Mouse (Mus musculus): Measurements from ENCODE around the gene Spint1. TPM values are rescaled to one million over a fixed set of nuclear protein-coding genes. Genes with fewer than 3 reads are reported as not detected.
A peak's percentile ranks its signal among the peaks of the same experiment; 100 is the strongest.

Spint1 gene
- polyA plus RNA-seq, 1 experiment from 2014 or later: 81.9 TPM

DNA sequence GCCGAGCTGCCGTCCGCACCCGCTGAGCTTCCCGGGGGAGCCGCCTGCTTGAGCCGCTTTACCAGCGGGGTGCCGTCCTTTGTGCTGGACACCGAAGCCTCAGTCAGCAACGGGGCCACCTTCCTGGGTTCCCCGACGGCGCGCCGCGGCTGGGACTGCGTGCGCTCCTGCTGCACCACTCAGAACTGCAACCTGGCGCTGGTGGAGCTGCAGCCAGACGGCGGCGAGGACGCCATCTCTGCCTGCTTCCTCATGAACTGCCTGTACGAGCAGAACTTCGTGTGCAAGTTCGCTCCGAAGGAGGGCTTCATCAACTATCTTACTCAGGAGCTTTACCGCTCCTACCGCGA, 684 bp downstream of the Spint1 start:
- Histone ChIP-seq H3K27me3 (replicated peaks; ENCODE audit: control insufficient read depth, insufficient read depth, low read length) (peaks cover 48% of the 10 kb centered on the region), H3K36me3 (ENCODE audit: control insufficient read depth, insufficient read depth, low read length) (no peaks in the 10 kb centered on the region), H3K27ac (ENCODE audit: low read depth) (peak overlapping the region; percentile 78; the same call in 1 of the 2 replicates), H3K4me2 (ENCODE audit: low read length) (peak overlapping the region; percentile 74), H3K9me3 (ENCODE audit: control insufficient read depth, low read length) (no peaks in the 10 kb centered on the region), H3K4me1 (replicated peaks; ENCODE audit: control insufficient read depth, insufficient read depth, low read length) (0 out of 2 replicates have a peak, but pooled peaks cover 3% of the 10 kb centered on the region), H3K4me3 (ENCODE audit: low read depth, low read length) (peak overlapping the region; percentile 45), H3K9ac (ENCODE audit: low read length) (peak overlapping the region; percentile 46)
- 2% methylated on average over 31 of the region's 31 CpGs for WGBS
- ATAC-seq (replicated peaks; ENCODE audit: low FRiP score, low TSS enrichment, low read depth): no peak; the same call in 1 of the 2 replicates
- DNase-seq (ENCODE audit: low spot score): peak; percentile 75

DNA sequence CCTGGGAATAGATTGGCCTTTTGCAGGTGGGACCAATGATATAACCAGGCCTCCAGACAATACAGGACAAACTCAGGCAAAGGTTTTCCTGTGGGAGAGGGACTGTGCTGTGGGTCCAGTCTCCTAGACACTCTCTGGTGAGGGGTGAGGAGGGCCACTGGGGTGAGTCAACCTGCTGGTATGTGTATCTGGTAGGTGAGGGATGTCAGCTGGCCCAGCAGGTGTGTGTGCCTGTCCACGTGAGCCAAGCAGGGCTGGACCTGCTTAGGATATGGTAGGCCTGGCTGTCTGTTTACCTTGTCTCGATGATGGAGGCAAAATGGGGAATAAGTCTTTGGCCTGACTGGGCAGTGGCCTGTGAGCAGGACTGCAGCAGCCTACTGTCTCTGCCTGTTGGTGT, 1.5 kb downstream of the Spint1 start:
- Histone ChIP-seq H3K9ac (ENCODE audit: low read length) (peak overlapping the region; percentile 46), H3K9me3 (ENCODE audit: control insufficient read depth, low read length) (no peaks in the 10 kb centered on the region), H3K36me3 (ENCODE audit: control insufficient read depth, insufficient read depth, low read length) (no peaks in the 10 kb centered on the region), H3K4me1 (replicated peaks; ENCODE audit: control insufficient read depth, insufficient read depth, low read length) (0 out of 2 replicates have a peak, but pooled peaks cover 3% of the 10 kb centered on the region), H3K4me3 (ENCODE audit: low read depth, low read length) (peak overlapping the region; percentile 45), H3K4me2 (ENCODE audit: low read length) (peak overlapping the region; percentile 74), H3K27ac (ENCODE audit: low read depth) (no peak overlapping the region; the same call in 1 of the 2 replicates), H3K27me3 (replicated peaks; ENCODE audit: control insufficient read depth, insufficient read depth, low read length) (peaks cover 48% of the 10 kb centered on the region)
- WGBS: 40% methylated on average over 2 of the region's 2 CpGs
- ATAC-seq (replicated peaks; ENCODE audit: low FRiP score, low TSS enrichment, low read depth) (peak; percentile 36), DNase-seq (ENCODE audit: low spot score) (no peak)

DNA sequence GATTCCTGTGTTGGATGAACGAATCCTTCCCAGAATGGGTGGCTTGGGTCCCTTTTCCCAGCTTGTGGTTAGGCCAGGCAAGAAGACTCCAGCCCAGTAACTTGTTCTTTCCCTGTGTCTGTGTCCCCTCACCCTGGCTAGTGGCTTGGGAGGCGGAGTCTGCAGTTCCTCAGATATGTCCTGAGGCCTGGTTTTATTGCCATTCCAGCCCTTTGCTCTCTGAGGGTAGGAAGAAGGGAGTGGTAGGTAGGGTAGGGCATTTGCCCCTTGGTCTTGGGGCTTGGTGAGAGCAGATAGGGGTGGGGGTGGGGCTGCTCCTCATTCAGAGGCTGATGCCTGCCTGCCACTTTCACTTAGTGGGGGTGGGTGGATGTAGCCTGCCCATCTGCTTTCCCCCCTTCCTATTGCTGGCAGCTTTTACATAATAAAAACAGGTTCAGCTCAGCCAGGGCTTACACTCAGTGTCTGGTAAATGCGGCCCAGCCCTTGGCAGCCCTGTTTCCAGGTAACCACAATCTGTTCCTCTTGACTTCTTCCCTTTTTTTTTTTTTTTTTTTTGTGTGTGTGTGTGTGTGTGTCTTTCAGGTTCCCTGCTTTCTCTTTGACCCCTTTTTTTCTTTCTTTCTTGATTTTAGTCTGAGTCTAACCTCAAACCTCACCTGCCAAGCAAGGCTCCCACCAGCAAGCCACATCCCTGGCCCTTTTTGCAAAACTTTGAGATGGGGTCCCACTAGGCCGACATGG, 3.1 kb downstream of the Spint1 start:
- DNase-seq (ENCODE audit: low spot score) (peak; percentile 64), ATAC-seq (replicated peaks; ENCODE audit: low FRiP score, low TSS enrichment, low read depth) (peak; percentile 50)
- 47% methylated on average over 4 of the region's 4 CpGs for WGBS
- Histone ChIP-seq H3K9ac (ENCODE audit: low read length) (no peak overlapping the region), H3K4me1 (replicated peaks; ENCODE audit: control insufficient read depth, insufficient read depth, low read length) (0 out of 2 replicates have a peak, but pooled peaks cover 3% of the 10 kb centered on the region), H3K4me3 (ENCODE audit: low read depth, low read length) (no peak overlapping the region), H3K4me2 (ENCODE audit: low read length) (peak overlapping the region; percentile 74), H3K9me3 (ENCODE audit: control insufficient read depth, low read length) (no peaks in the 10 kb centered on the region), H3K36me3 (ENCODE audit: control insufficient read depth, insufficient read depth, low read length) (no peaks in the 10 kb centered on the region), H3K27ac (ENCODE audit: low read depth) (0 out of 2 replicates have a peak overlapping the region, but pooled peaks have one; percentile 34), H3K27me3 (replicated peaks; ENCODE audit: control insufficient read depth, insufficient read depth, low read length) (peaks cover 37% of the 10 kb centered on the region)

DNA sequence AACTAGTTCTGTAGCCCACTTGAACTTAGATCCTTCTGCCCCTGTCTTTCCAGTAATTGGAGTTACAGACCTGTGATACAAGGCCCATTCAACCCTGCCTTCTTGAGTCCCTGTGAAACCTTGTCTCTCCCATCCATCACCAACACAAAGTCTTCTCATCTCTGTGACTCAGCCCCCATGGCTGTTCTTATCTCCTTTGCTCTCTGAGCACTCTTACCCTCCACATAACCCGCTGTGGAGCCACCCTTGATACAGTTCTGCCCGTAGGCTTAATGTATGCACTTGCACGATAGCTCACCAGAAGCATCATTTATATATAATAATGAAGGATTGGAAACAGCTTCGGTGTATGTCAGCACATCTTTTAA, 3.6 kb downstream of the Spint1 start:
- Histone ChIP-seq H3K4me2 (ENCODE audit: low read length) (0 out of 2 replicates have a peak overlapping the region, but pooled peaks have one; percentile 4), H3K4me1 (replicated peaks; ENCODE audit: control insufficient read depth, insufficient read depth, low read length) (0 out of 2 replicates have a peak, but pooled peaks cover 3% of the 10 kb centered on the region), H3K9me3 (ENCODE audit: control insufficient read depth, low read length) (no peaks in the 10 kb centered on the region), H3K27me3 (replicated peaks; ENCODE audit: control insufficient read depth, insufficient read depth, low read length) (peaks cover 34% of the 10 kb centered on the region), H3K27ac (ENCODE audit: low read depth) (no peak overlapping the region), H3K9ac (ENCODE audit: low read length) (no peak overlapping the region), H3K36me3 (ENCODE audit: control insufficient read depth, insufficient read depth, low read length) (no peaks in the 10 kb centered on the region), H3K4me3 (ENCODE audit: low read depth, low read length) (no peak overlapping the region)
- ATAC-seq (replicated peaks; ENCODE audit: low FRiP score, low TSS enrichment, low read depth): no peak
- 87% methylated on average over 4 of the region's 4 CpGs for WGBS
- DNase-seq (ENCODE audit: low spot score): no peak

DNA sequence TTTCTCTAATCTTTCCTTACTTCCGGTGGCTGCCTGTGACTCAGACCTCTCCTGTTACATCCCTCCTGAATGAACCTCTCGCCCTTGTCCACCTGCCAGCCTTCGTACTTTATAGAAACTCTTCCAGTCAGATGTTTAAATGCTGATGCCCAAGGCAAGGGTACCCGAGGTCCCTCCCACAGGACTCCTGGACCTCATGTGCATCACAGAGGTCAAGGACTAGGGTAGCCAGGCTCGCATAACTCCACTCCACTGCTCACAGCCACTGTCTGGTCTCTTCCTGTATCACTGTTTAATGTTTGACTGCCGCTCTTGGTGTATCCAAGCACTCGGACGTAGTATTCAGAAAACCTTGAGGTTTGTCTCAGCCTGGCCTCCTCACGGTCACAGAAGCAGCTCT, 5.4 kb downstream of the Spint1 start:
- H3K4me2 ChIP-seq (ENCODE audit: low read length): no peak overlapping the region
- peaks cover 22% of the 10 kb centered on the region for H3K27me3 ChIP-seq (replicated peaks; ENCODE audit: control insufficient read depth, insufficient read depth, low read length)
- 0 out of 2 replicates have a peak, but pooled peaks cover 2% of the 10 kb centered on the region for H3K4me1 ChIP-seq (replicated peaks; ENCODE audit: control insufficient read depth, insufficient read depth, low read length)
- WGBS: 60% methylated on average over 9 of the region's 9 CpGs
- no peaks in the 10 kb centered on the region for H3K9me3 ChIP-seq (ENCODE audit: control insufficient read depth, low read length)
- DNase-seq (ENCODE audit: low spot score) (no peak), ATAC-seq (replicated peaks; ENCODE audit: low FRiP score, low TSS enrichment, low read depth) (no peak)
- H3K36me3 ChIP-seq (ENCODE audit: control insufficient read depth, insufficient read depth, low read length): no peaks in the 10 kb centered on the region
- H3K9ac ChIP-seq (ENCODE audit: low read length): no peak overlapping the region
- H3K27ac ChIP-seq (ENCODE audit: low read depth): no peak overlapping the region
- H3K4me3 ChIP-seq (ENCODE audit: low read depth, low read length): no peak overlapping the region

DNA sequence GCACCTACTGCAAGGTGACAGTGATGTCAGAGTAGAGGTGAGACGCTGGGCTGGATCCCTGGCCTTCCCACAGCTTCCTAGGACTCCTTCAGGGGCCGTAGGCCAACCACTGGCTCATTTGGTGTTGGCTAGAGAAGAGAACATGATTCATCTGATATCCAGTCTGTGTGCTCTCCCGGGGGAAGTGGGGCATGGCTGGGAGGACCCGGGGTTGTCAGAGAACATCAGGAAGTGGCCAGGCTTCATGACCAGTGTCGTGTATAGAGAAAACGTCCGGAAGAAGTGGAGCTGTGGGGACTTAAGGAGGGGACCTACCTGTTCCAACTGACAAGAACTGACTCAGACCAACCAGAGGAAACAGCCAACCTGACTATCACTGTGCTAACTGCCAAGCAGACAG, 8.1 kb downstream of the Spint1 start:
- H3K27ac ChIP-seq (ENCODE audit: low read depth): no peak overlapping the region
- WGBS: 81% methylated on average over 7 of the region's 7 CpGs
- H3K4me3 ChIP-seq (ENCODE audit: low read depth, low read length): no peak overlapping the region
- no peak for ATAC-seq (replicated peaks; ENCODE audit: low FRiP score, low TSS enrichment, low read depth)
- H3K9me3 ChIP-seq (ENCODE audit: control insufficient read depth, low read length): no peaks in the 10 kb centered on the region
- H3K36me3 ChIP-seq (ENCODE audit: control insufficient read depth, insufficient read depth, low read length): no peaks in the 10 kb centered on the region
- H3K9ac ChIP-seq (ENCODE audit: low read length): no peak overlapping the region
- H3K4me1 ChIP-seq (replicated peaks; ENCODE audit: control insufficient read depth, insufficient read depth, low read length): no peaks in the 10 kb centered on the region
- no peaks in the 10 kb centered on the region for H3K27me3 ChIP-seq (replicated peaks; ENCODE audit: control insufficient read depth, insufficient read depth, low read length)
- DNase-seq (ENCODE audit: low spot score): no peak
- H3K4me2 ChIP-seq (ENCODE audit: low read length): no peak overlapping the region

DNA sequence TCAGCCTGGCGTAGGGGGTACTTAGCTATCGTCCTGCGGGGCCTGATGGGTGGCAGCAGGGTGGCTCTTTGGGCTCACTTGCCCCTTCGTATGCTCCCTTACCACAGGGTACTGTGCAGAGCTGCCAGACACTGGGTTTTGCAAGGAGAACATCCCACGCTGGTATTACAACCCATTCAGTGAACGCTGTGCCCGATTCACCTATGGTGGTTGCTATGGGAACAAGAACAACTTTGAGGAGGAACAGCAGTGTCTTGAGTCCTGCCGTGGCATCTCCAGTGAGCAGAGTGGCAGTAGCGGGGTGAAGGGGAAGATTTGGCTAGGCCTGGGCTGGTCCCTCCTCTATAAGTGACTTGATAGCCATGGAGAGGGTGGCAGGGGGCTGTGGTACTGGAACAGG, 10.7 kb downstream of the Spint1 start:
- 86% methylated on average over 9 of the region's 9 CpGs for WGBS
- H3K9ac ChIP-seq (ENCODE audit: low read length): no peak overlapping the region
- ATAC-seq (replicated peaks; ENCODE audit: low FRiP score, low TSS enrichment, low read depth) (no peak), DNase-seq (ENCODE audit: low spot score) (no peak)
- H3K36me3 ChIP-seq (ENCODE audit: control insufficient read depth, insufficient read depth, low read length): no peaks in the 10 kb centered on the region
- H3K4me2 ChIP-seq (ENCODE audit: low read length): no peak overlapping the region
- no peaks in the 10 kb centered on the region for H3K9me3 ChIP-seq (ENCODE audit: control insufficient read depth, low read length)
- no peaks in the 10 kb centered on the region for H3K27me3 ChIP-seq (replicated peaks; ENCODE audit: control insufficient read depth, insufficient read depth, low read length)
- no peak overlapping the region for H3K27ac ChIP-seq (ENCODE audit: low read depth)
- H3K4me3 ChIP-seq (ENCODE audit: low read depth, low read length): no peak overlapping the region
- no peaks in the 10 kb centered on the region for H3K4me1 ChIP-seq (replicated peaks; ENCODE audit: control insufficient read depth, insufficient read depth, low read length)

DNA sequence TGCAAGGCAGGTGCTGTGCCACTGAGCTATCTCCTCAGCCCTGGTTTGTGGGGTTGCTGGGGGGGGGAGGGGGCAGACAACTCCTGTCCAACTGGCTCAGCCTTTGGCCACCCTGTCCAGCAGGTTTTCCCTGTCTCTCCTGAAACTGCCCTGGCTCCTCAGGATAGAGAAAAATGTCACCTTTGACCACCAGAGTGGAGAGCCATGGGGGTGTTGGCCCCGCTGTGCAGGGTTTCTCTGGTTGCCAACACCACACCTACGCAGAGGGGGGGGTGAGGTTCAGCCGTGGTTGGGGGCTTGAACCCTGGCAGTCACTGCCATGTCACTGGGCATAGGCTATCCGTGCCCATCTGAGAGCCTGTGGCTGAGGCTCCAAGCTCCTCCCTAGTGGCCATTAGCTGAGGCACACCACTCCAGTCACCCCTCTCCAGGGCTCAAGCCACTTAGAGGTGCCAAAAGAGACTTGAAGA, 12.5 kb downstream of the Spint1 start:
- DNase-seq (ENCODE audit: low spot score) (no peak), ATAC-seq (replicated peaks; ENCODE audit: low FRiP score, low TSS enrichment, low read depth) (peak; percentile 33; the same call in 1 of the 2 replicates)
- Histone ChIP-seq H3K4me2 (ENCODE audit: low read length) (no peak overlapping the region), H3K27me3 (replicated peaks; ENCODE audit: control insufficient read depth, insufficient read depth, low read length) (peaks cover 9% of the 10 kb centered on the region; the same call in 1 of the 2 replicates), H3K4me1 (replicated peaks; ENCODE audit: control insufficient read depth, insufficient read depth, low read length) (no peaks in the 10 kb centered on the region), H3K9me3 (ENCODE audit: control insufficient read depth, low read length) (no peaks in the 10 kb centered on the region), H3K36me3 (ENCODE audit: control insufficient read depth, insufficient read depth, low read length) (no peaks in the 10 kb centered on the region), H3K4me3 (ENCODE audit: low read depth, low read length) (no peak overlapping the region), H3K9ac (ENCODE audit: low read length) (no peak overlapping the region), H3K27ac (ENCODE audit: low read depth) (no peak overlapping the region)
- WGBS: 66% methylated on average over 4 of the region's 4 CpGs

DNA sequence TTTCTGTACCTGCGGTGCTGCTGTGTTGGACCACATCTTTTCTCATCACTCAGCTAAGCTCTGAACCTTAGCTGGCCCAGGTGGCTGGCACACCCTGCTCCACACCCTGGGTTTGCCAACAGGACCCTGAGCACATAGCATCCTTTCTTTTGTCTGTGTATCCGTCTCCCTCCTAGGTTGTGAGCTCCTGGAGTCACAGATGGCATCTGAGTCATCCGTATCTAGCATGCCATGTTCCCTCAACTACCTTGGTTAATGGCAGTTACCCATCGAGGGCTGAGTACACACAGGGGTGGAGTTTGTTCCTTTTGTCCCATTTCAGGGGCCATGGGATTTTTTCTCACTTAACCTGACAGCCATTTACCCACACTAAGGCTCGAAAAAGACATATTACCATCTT, 13.2 kb downstream of the Spint1 start:
- no peaks in the 10 kb centered on the region for H3K4me1 ChIP-seq (replicated peaks; ENCODE audit: control insufficient read depth, insufficient read depth, low read length)
- H3K4me3 ChIP-seq (ENCODE audit: low read depth, low read length): no peak overlapping the region
- no peaks in the 10 kb centered on the region for H3K9me3 ChIP-seq (ENCODE audit: control insufficient read depth, low read length)
- ATAC-seq (replicated peaks; ENCODE audit: low FRiP score, low TSS enrichment, low read depth) (peak; percentile 26; the same call in 1 of the 2 replicates), DNase-seq (ENCODE audit: low spot score) (no peak)
- H3K27ac ChIP-seq (ENCODE audit: low read depth): no peak overlapping the region
- no peaks in the 10 kb centered on the region for H3K36me3 ChIP-seq (ENCODE audit: control insufficient read depth, insufficient read depth, low read length)
- H3K9ac ChIP-seq (ENCODE audit: low read length): no peak overlapping the region
- 59% methylated on average over 5 of the region's 5 CpGs for WGBS
- peaks cover 17% of the 10 kb centered on the region; the same call in 1 of the 2 replicates for H3K27me3 ChIP-seq (replicated peaks; ENCODE audit: control insufficient read depth, insufficient read depth, low read length)
- no peak overlapping the region for H3K4me2 ChIP-seq (ENCODE audit: low read length)
